Mouse (Mus musculus): ENCODE measurements around the gene Krtap10-4. TPM values are rescaled to one million over a fixed set of nuclear protein-coding genes. Genes with fewer than 3 reads are reported as not detected.

Krtap10-4 gene
- not detected in 2 replicates for polyA plus RNA-seq (2012; rRNA removed)

GRCm38 (mm10) chr10:77826951-77827350, at the start of gene Krtap10-4:
Krtap10-4 (minus strand) TSS chr10:77827095.

GRCm38 (mm10) chr10:77861675-77862074, 34.8 kb upstream of the Krtap10-4 start, which contains the start of gene Gm3285:
Gm3285 (plus strand) TSS chr10:77861975.

GRCm38 (mm10) chr10:77852559-77852958, 25.7 kb upstream of the Krtap10-4 start, which contains the start of gene Gm10318:
Gm10318 (plus strand) TSS chr10:77852859.

GRCm38 (mm10) chr10:77846503-77846902, 19.6 kb upstream of the Krtap10-4 start, which contains the start of gene Gm36176:
Gm36176 (plus strand) TSS chr10:77846803.

GRCm38 (mm10) chr10:77835647-77836046, 8.8 kb upstream of the Krtap10-4 start, which contains the start of gene Krtap10-10:
Krtap10-10 (plus strand) TSS chr10:77835947.

GRCm38 (mm10) chr10:77814382-77814781, 12.5 kb downstream of the Krtap10-4 start, which contains the start of gene Gm2696:
Gm2696 (plus strand) TSS chr10:77814682.

GRCm38 (mm10) chr10:77811743-77812142, 15.2 kb downstream of the Krtap10-4 start, which contains the start of gene Gm9507:
Gm9507 (minus strand) TSS chr10:77811843.

GRCm38 (mm10) chr10:77798921-77799508, 27.9 kb downstream of the Krtap10-4 start, which contains the start of gene Gm19668:
Gm19668 (minus strand) TSS chr10:77799133.

GRCm38 (mm10) chr10:77794976-77795375, 31.9 kb downstream of the Krtap10-4 start, which contains the start of gene Gm9639:
Gm9639 (minus strand) TSS chr10:77795076.

GRCm38 (mm10) chr10:77787876-77788275, 39.0 kb downstream of the Krtap10-4 start, which contains the start of gene Gm7137:
Gm7137 (minus strand) TSS chr10:77788200.

GRCm38 (mm10) chr10:77782442-77782841, 44.5 kb downstream of the Krtap10-4 start, which contains the start of gene Gm3250:
Gm3250 (minus strand) TSS chr10:77782542.

GRCm38 (mm10) chr10:77776844-77777243, 50.1 kb downstream of the Krtap10-4 start, which contains the start of gene Gm7138:
Gm7138 (minus strand) TSS chr10:77776944.

Other genes starting within 250 kb of the Krtap10-4 start
- gene Pttg1ip, start 245.4 kb downstream of the Krtap10-4 start, polyA plus RNA-seq (2012; rRNA removed) = 38.1 and 43.6 TPM in 2 replicates
- gene Sumo3, start 221.0 kb downstream of the Krtap10-4 start, polyA plus RNA-seq (2012; rRNA removed) = 99.8 and 106 TPM in 2 replicates
- 0.09 and 0.12 TPM in 2 replicates for gene Gm49325, start 220.9 kb downstream of the Krtap10-4 start, polyA plus RNA-seq (2012; rRNA removed)
- gene Ube2g2, start 204.8 kb downstream of the Krtap10-4 start, polyA plus RNA-seq (2012; rRNA removed) = 19.0 and 20.8 TPM in 2 replicates
- 0.03 and 0.10 TPM in 2 replicates for gene Tspear, start 140.5 kb downstream of the Krtap10-4 start, polyA plus RNA-seq (2012; rRNA removed)
- not detected in 2 replicates for gene Gm19402, start 136.3 kb downstream of the Krtap10-4 start, polyA plus RNA-seq (2012; rRNA removed)
- gene Gm9508, start 129.9 kb downstream of the Krtap10-4 start, polyA plus RNA-seq (2012; rRNA removed) = not detected in 2 replicates
- not detected in 2 replicates for gene Gm10272, start 120.5 kb downstream of the Krtap10-4 start, polyA plus RNA-seq (2012; rRNA removed)
- gene Gm10024, start 115.6 kb downstream of the Krtap10-4 start, polyA plus RNA-seq (2012; rRNA removed) = not detected in 2 replicates
- not detected in 2 replicates for gene Gm10142, start 111.3 kb downstream of the Krtap10-4 start, polyA plus RNA-seq (2012; rRNA removed)
- not detected in 2 replicates for gene Krtap12-1, start 106.5 kb downstream of the Krtap10-4 start, polyA plus RNA-seq (2012; rRNA removed)
- not detected in 2 replicates for gene Gm10100, start 100.6 kb downstream of the Krtap10-4 start, polyA plus RNA-seq (2012; rRNA removed)
- gene Gm18596, start 84.5 kb downstream of the Krtap10-4 start, polyA plus RNA-seq (2012; rRNA removed) = not detected in 2 replicates
- not detected in 2 replicates for gene Gm9736, start 75.7 kb downstream of the Krtap10-4 start, polyA plus RNA-seq (2012; rRNA removed)
- not detected in 2 replicates for gene Gm3233, start 67.4 kb downstream of the Krtap10-4 start, polyA plus RNA-seq (2012; rRNA removed)
- gene Gm3238, start 55.8 kb downstream of the Krtap10-4 start, polyA plus RNA-seq (2012; rRNA removed) = not detected in 2 replicates
- gene Gm7138, start 50.2 kb downstream of the Krtap10-4 start, polyA plus RNA-seq (2012; rRNA removed) = not detected in 2 replicates
- not detected in 2 replicates for gene Gm3250, start 44.6 kb downstream of the Krtap10-4 start, polyA plus RNA-seq (2012; rRNA removed)
- not detected in 2 replicates for gene Gm7137, start 38.9 kb downstream of the Krtap10-4 start, polyA plus RNA-seq (2012; rRNA removed)
- not detected in 2 replicates for gene Gm9639, start 32.0 kb downstream of the Krtap10-4 start, polyA plus RNA-seq (2012; rRNA removed)
- gene Gm19668, start 28.0 kb downstream of the Krtap10-4 start, polyA plus RNA-seq (2012; rRNA removed) = not detected in 2 replicates
- not detected in 2 replicates for gene Gm9507, start 15.3 kb downstream of the Krtap10-4 start, polyA plus RNA-seq (2012; rRNA removed)
- not detected in 2 replicates for gene Gm2696, start 12.4 kb downstream of the Krtap10-4 start, polyA plus RNA-seq (2012; rRNA removed)
- gene Krtap10-10, start 8.9 kb upstream of the Krtap10-4 start, polyA plus RNA-seq (2012; rRNA removed) = not detected in 2 replicates
- not detected in 2 replicates for gene Gm36176, start 19.7 kb upstream of the Krtap10-4 start, polyA plus RNA-seq (2012; rRNA removed)
- gene Gm10318, start 25.8 kb upstream of the Krtap10-4 start, polyA plus RNA-seq (2012; rRNA removed) = not detected in 2 replicates
- gene Gm3285, start 34.9 kb upstream of the Krtap10-4 start, polyA plus RNA-seq (2012; rRNA removed) = not detected in 2 replicates
- 5.5 and 6.6 TPM in 2 replicates for gene Lrrc3, start 75.4 kb upstream of the Krtap10-4 start, polyA plus RNA-seq (2012; rRNA removed)
- 0.93 and 1.5 TPM in 2 replicates for gene Trpm2, start 143.5 kb upstream of the Krtap10-4 start, polyA plus RNA-seq (2012; rRNA removed)
- gene 1810043G02Rik, start 151.4 kb upstream of the Krtap10-4 start, polyA plus RNA-seq (2012; rRNA removed) = 4.4 and 4.9 TPM in 2 replicates
- 43.9 and 47.1 TPM in 2 replicates for gene Pfkl, start 183.0 kb upstream of the Krtap10-4 start, polyA plus RNA-seq (2012; rRNA removed)
- not detected in 2 replicates for gene Dnmt3l, start 214.9 kb upstream of the Krtap10-4 start, polyA plus RNA-seq (2012; rRNA removed)
- gene Aire, start 216.5 kb upstream of the Krtap10-4 start, polyA plus RNA-seq (2012; rRNA removed) = 0.01 TPM in 1 of 2 replicates, not detected in the other
- gene Icosl, start 242.2 kb upstream of the Krtap10-4 start, polyA plus RNA-seq (2012; rRNA removed) = 2.1 and 2.7 TPM in 2 replicates